Mouse (Mus musculus) limb, embryonic 11.5 days (tissue): ENCODE measurements around the gene Frzb. TPM values are rescaled to one million over a fixed set of nuclear protein-coding genes. Genes with fewer than 3 reads are reported as not detected.
"Not testable (repeated sequence)": the region's sequence is repeated elsewhere in the genome, so short reads cannot be mapped to it uniquely, and the experiment has no call there.

ENCODE experiments used
- ATAC-seq: fragments of 200-750 bp; cut with Nextera tagmentation; 2 replicates; pipeline ENCODE4 v1.8.0; 2017; ENCODE audit warnings: low read depth; ENCODE audit not compliant: insufficient number of reproducible peaks, low FRiP score, low TSS enrichment
- DNase-seq: peaks from one replicate; pipeline ENCODE4 v3.0.0-alpha.2; 2015; ENCODE audit warnings: low spot score
- H3K27ac ChIP-seq: fragments of 300-500 bp; sonication (generic); replicated peaks from 2 replicates; pipeline ENCODE4 v1.5.1; 2014; ENCODE audit warnings: low read depth, mild to moderate bottlenecking, low read length
- H3K27me3 ChIP-seq: fragments of 300-500 bp; sonication (generic); 2 replicates; pipeline ENCODE4 v1.6.1; 2014; ENCODE audit warnings: mild to moderate bottlenecking, low read length, mixed read lengths; ENCODE audit not compliant: control insufficient read depth, insufficient read depth
- H3K36me3 ChIP-seq: fragments of 300-500 bp; sonication (generic); 2 replicates; pipeline ENCODE4 v1.6.1; 2014; ENCODE audit warnings: mild to moderate bottlenecking, low read length, moderate library complexity, mixed read lengths; ENCODE audit not compliant: control insufficient read depth, insufficient read depth
- H3K4me1 ChIP-seq: fragments of 300-500 bp; sonication (generic); 2 replicates; pipeline ENCODE4 v1.6.1; 2014; ENCODE audit warnings: low read length, mixed read lengths; ENCODE audit not compliant: control insufficient read depth, insufficient read depth
- H3K4me2 ChIP-seq: fragments of 300-500 bp; sonication (generic); 2 replicates; pipeline ENCODE4 v1.6.1; 2014; ENCODE audit warnings: low read depth, mild to moderate bottlenecking, moderate library complexity; ENCODE audit not compliant: severe bottlenecking
- H3K4me3 ChIP-seq: fragments of 300-500 bp; sonication (generic); 2 replicates; pipeline ENCODE4 v1.5.1; 2014; ENCODE audit warnings: low read depth, low read length
- H3K9ac ChIP-seq: fragments of 300-500 bp; sonication (generic); 2 replicates; pipeline ENCODE4 v1.6.1; 2014; ENCODE audit warnings: mild to moderate bottlenecking, low read length
- H3K9me3 ChIP-seq: fragments of 300-500 bp; sonication (generic); 2 replicates; pipeline ENCODE4 v1.6.1; 2016; ENCODE audit warnings: low read length; ENCODE audit not compliant: control insufficient read depth
- WGBS: fragments of 180-500 bp; shearing (Covaris S2); extraction: QIAGEN DNeasy Blood & Tissue Kit; methylation state at CpG from one replicate; pipeline ENCODE4 v1.1.7; 2014; 5-methylcytosine and 5-hydroxymethylcytosine counted together
- polyA plus RNA-seq: library from polyadenylated mRNA; unstranded; fragments of >200 nt; fragmentation: Nextera tagmentation; extraction: Ambion mirVana; gene quantifications from 2 replicates; pipeline ENCODE4 v1.2.1, GENCODE M21; 2014

Frzb gene
- 118 and 120 TPM in 2 replicates for polyA plus RNA-seq

DNA sequence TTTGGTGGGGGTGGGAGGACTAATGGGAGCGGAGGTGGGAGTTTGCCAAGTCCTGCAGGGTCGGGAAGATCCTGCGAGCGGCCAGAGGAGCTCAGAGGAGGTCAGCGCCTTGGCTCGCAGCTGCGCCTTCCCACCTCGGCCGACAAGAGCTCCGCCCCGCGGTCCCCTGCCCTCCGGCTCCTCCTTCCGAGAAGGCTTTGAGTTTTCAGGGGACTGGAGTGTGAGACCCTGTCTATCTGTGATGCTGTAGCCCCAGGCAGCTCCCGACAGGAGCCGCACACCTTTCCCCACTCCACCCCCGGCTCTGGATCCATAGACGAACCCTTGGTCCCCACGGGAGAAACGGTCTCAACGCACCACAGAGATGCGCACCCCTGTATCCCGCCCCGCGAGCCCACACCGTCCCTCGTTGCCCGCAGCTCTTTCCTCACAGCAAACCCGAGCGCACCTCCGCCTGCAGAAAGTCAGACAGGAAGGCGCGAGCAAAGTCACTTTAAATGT is at the start of gene Frzb:
Frzb (minus strand) TSS at position 335 of the 501 bp plus-strand sequence.
- no peaks in the 10 kb centered on the region for H3K36me3 ChIP-seq
- WGBS: under 1% methylated on average over 33 of the region's 33 CpGs
- ATAC-seq: peak; percentile 82

DNA sequence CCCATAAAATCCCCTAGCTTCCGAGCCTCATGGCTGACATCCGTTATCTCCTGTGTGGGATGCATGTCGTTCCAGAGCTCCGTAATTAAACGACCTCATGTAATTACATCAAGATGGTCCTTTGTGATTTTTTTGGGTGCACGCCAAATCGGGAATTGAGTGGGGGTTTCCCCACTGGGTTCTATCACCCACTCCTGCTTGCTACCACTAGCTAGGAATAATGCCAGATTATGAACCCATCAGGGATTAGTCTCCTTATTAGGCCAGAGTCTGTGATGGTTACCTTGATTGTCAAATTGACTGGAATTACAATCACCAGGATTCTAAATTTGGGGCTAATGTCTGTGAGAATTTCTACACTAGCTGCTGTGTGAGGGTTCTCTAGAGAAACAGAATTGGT is 47.9 kb upstream of the Frzb start:
- 49% methylated on average over 7 of the region's 7 CpGs for WGBS
- not testable (repeated sequence) for H3K27me3 ChIP-seq, H3K4me3 ChIP-seq, ATAC-seq, H3K4me1 ChIP-seq, H3K4me2 ChIP-seq, H3K27ac ChIP-seq, DNase-seq, H3K9ac ChIP-seq, H3K36me3 ChIP-seq, H3K9me3 ChIP-seq

More for the DNA sequence above, at the start of gene Frzb:
- peak within 1 kb of the TSS; percentile 95 for H3K4me2 ChIP-seq
- peak within 1 kb of the TSS; percentile 91 for H3K27ac ChIP-seq
- H3K4me1 ChIP-seq: 0 out of 2 replicates have a peak, but pooled peaks cover under 1% of the 10 kb centered on the region
- DNase-seq: peak; percentile 86
- no peaks in the 10 kb centered on the region for H3K27me3 ChIP-seq
- H3K9me3 ChIP-seq: no peaks in the 10 kb centered on the region
- H3K9ac ChIP-seq: peak within 1 kb of the TSS; percentile 94
- H3K4me3 ChIP-seq: peak within 1 kb of the TSS; percentile 83

DNA sequence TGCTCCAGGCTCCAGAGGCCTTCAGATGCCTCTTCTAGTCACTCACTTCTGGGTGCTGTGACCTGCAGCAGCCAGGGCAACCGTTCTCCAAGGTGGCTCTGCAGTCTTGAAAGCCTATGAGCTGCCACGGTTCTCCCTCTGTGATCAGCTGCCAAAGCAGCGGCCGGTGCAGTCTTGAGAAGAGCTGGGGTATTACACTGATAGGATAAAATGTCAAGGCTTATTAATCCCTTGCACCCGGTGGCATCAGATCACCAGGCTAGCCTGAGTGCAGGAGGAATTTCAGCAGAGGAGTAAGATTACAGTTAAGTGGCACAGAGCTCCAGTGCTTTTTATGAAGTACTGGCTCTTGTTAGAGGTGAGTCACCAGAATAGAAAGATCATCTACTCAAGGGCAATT is 39.4 kb upstream of the Frzb start:
- Histone ChIP-seq H3K4me1 (no peaks in the 10 kb centered on the region), H3K4me3 (no peak overlapping the region), H3K4me2 (no peak overlapping the region), H3K9ac (no peak overlapping the region), H3K27me3 (no peaks in the 10 kb centered on the region), H3K9me3 (no peaks in the 10 kb centered on the region), H3K27ac (no peak overlapping the region), H3K36me3 (no peaks in the 10 kb centered on the region)
- DNase-seq (no peak), ATAC-seq (no peak)
- 76% methylated on average over 5 of the region's 5 CpGs for WGBS

DNA sequence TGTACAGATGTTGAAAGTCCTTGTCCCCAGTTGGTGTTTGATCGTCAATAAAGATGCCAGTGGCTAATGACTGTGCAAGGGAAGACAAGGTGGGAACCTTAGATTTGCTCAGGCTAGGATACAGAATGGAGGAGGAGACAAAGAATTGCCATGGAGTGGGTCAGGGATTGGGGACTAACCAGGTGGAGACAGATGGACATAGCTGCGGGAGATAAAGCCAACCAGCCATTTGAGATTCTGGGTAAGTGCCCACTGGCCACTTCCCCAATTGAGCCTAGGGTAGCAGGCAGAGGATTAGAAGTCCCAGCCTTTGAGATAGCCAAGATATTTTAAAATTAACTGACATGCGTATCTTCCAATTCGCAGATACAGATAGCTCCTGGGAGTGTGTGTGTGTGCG is 37.5 kb upstream of the Frzb start:
- 92% methylated on average over 5 of the region's 5 CpGs for WGBS
- Histone ChIP-seq H3K27ac (no peak overlapping the region), H3K9ac (no peak overlapping the region), H3K4me3 (no peak overlapping the region), H3K4me2 (no peak overlapping the region), H3K27me3 (no peaks in the 10 kb centered on the region), H3K9me3 (no peaks in the 10 kb centered on the region), H3K36me3 (no peaks in the 10 kb centered on the region), H3K4me1 (no peaks in the 10 kb centered on the region)
- DNase-seq (no peak), ATAC-seq (no peak)

DNA sequence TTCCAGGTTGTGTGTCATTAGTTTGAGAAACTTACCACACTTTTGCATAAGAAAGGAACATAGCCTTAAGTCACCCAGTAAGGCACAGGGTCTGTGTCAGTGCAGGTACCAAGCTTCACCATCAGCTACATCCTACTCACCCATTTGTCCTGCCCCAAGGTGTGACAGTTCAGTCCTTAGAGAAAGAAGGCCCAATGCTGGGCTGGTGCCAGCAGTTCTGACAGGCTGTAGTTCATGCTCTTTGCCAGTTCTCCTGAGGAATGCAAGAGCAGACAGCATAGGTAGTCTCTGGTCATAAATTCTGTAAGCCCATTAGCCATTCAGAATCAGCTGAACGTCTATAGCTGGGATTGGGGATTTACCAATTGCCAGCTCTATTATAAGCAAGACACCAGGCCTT is 28.4 kb upstream of the Frzb start:
- ATAC-seq: no peak
- whole genome bisulfite sequencing: 24% methylated on average over 1 of the region's 1 CpGs
- no peak for DNase-seq
- H3K4me1 ChIP-seq: no peaks in the 10 kb centered on the region
- no peaks in the 10 kb centered on the region for H3K9me3 ChIP-seq
- no peak overlapping the region for H3K4me2 ChIP-seq
- H3K36me3 ChIP-seq: no peaks in the 10 kb centered on the region
- H3K4me3 ChIP-seq: no peak overlapping the region
- H3K27me3 ChIP-seq: no peaks in the 10 kb centered on the region
- no peak overlapping the region for H3K27ac ChIP-seq
- H3K9ac ChIP-seq: no peak overlapping the region

DNA sequence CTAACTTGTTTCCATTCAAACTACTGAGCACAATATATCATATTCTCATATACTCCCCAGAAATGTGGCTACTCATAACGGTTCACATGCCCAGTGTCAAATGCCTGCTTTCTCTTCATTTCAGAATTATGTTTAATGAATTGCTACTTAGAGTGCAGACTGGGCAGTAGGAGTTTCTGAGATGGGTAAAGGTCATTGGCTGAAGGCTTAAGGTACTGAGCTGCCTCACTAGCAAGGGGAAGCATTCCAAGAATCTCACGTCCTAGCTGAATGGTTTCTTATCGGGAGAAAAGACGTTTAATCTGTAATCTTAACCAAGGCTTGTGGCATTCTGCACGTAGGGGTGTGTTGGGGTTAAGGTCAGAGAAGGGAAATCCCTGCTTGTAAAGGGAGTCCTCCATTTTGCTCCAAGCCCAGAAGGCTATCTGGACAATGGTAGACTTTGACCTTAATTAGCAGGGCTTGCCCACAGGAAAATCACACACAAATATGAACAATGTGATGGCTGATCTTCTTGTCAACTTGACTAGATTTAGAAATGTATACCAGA is 26.9 kb upstream of the Frzb start:
- Histone ChIP-seq H3K27me3 (no peaks in the 10 kb centered on the region), H3K27ac (no peak overlapping the region)
- 81% methylated on average over 5 of the region's 5 CpGs for WGBS

DNA sequence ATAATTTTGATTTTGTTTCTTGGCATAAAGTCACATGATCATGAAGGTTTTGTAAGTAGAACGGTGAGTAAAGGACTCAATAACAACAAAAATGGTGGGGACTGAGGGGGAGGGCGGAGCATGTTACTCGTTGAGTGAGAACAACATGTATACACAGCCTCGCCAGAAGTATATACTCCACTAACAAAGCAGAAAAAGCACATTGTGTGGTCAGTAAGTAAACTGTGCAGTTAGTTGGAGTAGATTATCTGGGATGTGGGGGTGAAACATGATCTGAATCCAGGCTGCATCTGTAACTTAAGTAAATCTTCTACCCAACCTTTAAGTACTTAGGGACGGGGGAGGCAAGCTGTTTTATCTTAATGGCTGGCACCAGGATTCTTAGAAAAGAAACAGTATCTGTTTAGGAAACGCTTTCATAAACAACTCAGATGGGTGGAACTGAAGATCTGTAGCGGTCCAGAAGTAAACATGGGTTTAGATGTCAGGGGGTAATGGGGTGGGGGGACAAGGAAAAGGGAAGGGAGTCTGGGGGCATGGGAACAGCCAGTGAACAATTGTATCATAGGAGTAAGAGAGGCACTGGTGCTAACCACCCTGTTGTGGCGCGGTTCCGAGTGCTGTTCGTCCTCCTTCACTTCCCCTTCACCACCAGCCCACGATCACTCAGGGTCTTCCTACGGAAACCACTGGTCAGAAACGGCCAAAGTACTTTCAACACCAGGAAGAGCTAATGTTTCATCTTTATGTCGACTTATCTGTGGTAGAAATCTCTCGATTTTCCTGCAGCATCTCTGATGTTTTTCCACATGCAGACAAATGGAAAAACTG is 18.8 kb upstream of the Frzb start:
- WGBS: 73% methylated on average over 16 of the region's 16 CpGs
- no peaks in the 10 kb centered on the region for H3K9me3 ChIP-seq
- H3K4me1 ChIP-seq: no peaks in the 10 kb centered on the region
- no peak overlapping the region for H3K4me2 ChIP-seq
- ATAC-seq: no peak
- H3K36me3 ChIP-seq: no peaks in the 10 kb centered on the region
- no peak for DNase-seq
- no peak overlapping the region for H3K27ac ChIP-seq
- H3K4me3 ChIP-seq: no peak overlapping the region
- H3K27me3 ChIP-seq: no peaks in the 10 kb centered on the region
- H3K9ac ChIP-seq: no peak overlapping the region

More for the DNA sequence above, 26.9 kb upstream of the Frzb start:
- no peak for ATAC-seq
- no peak overlapping the region for H3K4me3 ChIP-seq
- H3K4me1 ChIP-seq: no peaks in the 10 kb centered on the region
- no peak overlapping the region for H3K9ac ChIP-seq
- no peak for DNase-seq
- H3K36me3 ChIP-seq: no peaks in the 10 kb centered on the region
- H3K9me3 ChIP-seq: no peaks in the 10 kb centered on the region
- H3K4me2 ChIP-seq: no peak overlapping the region

DNA sequence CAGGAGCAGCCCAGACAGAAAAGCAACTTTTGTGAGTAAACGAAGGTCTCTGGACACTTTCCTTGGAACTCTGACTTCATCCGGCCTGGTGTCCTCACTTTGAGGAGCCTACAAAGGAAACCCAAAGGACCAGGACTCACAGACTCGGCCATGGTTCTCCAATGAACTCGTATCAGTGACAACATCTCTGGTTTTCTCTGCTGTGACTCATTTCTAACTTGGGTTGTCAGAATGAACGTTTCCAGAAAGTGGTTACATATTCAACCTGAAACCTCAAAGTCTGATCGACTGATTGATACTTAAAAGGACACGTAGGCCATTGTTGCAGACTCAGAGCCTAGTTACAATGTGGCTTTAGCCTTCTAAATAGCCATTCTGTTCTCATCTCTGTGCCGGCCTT is 14.4 kb upstream of the Frzb start:
- no peak overlapping the region for H3K27ac ChIP-seq
- H3K9me3 ChIP-seq: no peaks in the 10 kb centered on the region
- no peak overlapping the region for H3K4me2 ChIP-seq
- ATAC-seq: no peak
- no peaks in the 10 kb centered on the region for H3K36me3 ChIP-seq
- no peaks in the 10 kb centered on the region for H3K27me3 ChIP-seq
- no peak overlapping the region for H3K4me3 ChIP-seq
- H3K9ac ChIP-seq: no peak overlapping the region
- DNase-seq: no peak
- H3K4me1 ChIP-seq: no peaks in the 10 kb centered on the region
- WGBS: 82% methylated on average over 8 of the region's 8 CpGs
